Mouse (Mus musculus) G1E (cell line): ENCODE measurements around the gene Daam1. TPM values are rescaled to one million over a fixed set of nuclear protein-coding genes. Genes with fewer than 3 reads are reported as not detected.

ENCODE experiments used
- ATAC-seq: 2 replicates; pipeline ENCODE4 v1.8.0; 2016; ENCODE audit warnings: mild to moderate bottlenecking; ENCODE audit not compliant: insufficient number of reproducible peaks, poor library complexity, low FRiP score, severe bottlenecking; ENCODE audit errors: extremely low read depth
- DNase-seq: peaks from one replicate; pipeline ENCODE4 v3.0.0; 2012; ENCODE audit warnings: low spot score
- H3K27me3 ChIP-seq: 2 replicates; pipeline ENCODE4 v1.6.1; 2012; ENCODE audit warnings: mild to moderate bottlenecking, low read length, inconsistent platforms; ENCODE audit not compliant: insufficient read depth
- H3K36me3 ChIP-seq: replicated peaks from 2 replicates; pipeline ENCODE3; 2012; ENCODE audit warnings: mild to moderate bottlenecking, inconsistent platforms
- H3K4me1 ChIP-seq: 2 replicates; pipeline ENCODE4 v1.6.1; 2012; ENCODE audit warnings: low read depth, low read length, inconsistent platforms, mixed read lengths; ENCODE audit not compliant: insufficient read depth
- H3K4me3 ChIP-seq: 2 replicates; pipeline ENCODE4 v1.5.1; 2012; ENCODE audit warnings: low read depth, mild to moderate bottlenecking, inconsistent platforms, low read length, moderate library complexity, mixed read lengths
- H3K9me3 ChIP-seq: replicated peaks from 2 replicates; pipeline ENCODE4 v1.6.1; 2012; ENCODE audit warnings: inconsistent platforms
- CTCF ChIP-seq: IDR thresholded peaks from 2 replicates; pipeline ENCODE4 v1.5.1; 2012; ENCODE audit warnings: low read depth, low read length, inconsistent platforms, mixed read lengths
- GATA1 ChIP-seq: IDR thresholded peaks from 2 replicates; pipeline ENCODE4 v1.6.1; 2012; ENCODE audit warnings: borderline replicate concordance, low read length, inconsistent platforms, mixed read lengths
- GATA2 ChIP-seq: IDR thresholded peaks from 2 replicates; pipeline ENCODE4 v1.6.1; 2012; ENCODE audit warnings: low read depth, low read length, inconsistent platforms, borderline replicate concordance
- POLR2AphosphoS5 ChIP-seq: IDR thresholded peaks from 2 replicates; pipeline ENCODE4 v1.6.1; 2012; ENCODE audit warnings: low read depth, low read length, inconsistent platforms; ENCODE audit not compliant: insufficient replicate concordance
- TAL1 ChIP-seq: conservative IDR thresholded peaks from 2 replicates; pipeline ENCODE4 v1.6.1; 2012; ENCODE audit warnings: low read depth, low read length, inconsistent platforms, mixed read lengths
- polyA plus RNA-seq: library from polyadenylated mRNA; stranded (reverse); fragments of >175 nt; gene quantifications from 2 replicates; pipeline ENCODE4 v1.2.3, GENCODE M21; 2012
- total RNA-seq, 2 experiments: library from RNA; stranded (forward) in 1 of 2; stranded (reverse) in 1 of 2; fragments of 200-1000 nt in 1 of 2; fragments of >200 nt in 1 of 2; fragmentation: Nextera tagmentation in 1 of 2; gene quantifications; 2 replicates each; pipeline ENCODE4 v1.2.3; 2014 to 2017

The Daam1 gene
- total and polyA plus RNA-seq, 3 experiments, result 19.8 to 69.8 (median 57.3) TPM

- Histone ChIP-seq H3K9me3 (no peaks in the 10 kb centered on the region), H3K4me1 (peaks cover 6% of the 10 kb centered on the region; the same call in 1 of the 2 replicates), H3K4me3 (no peak overlapping the region), H3K36me3 (no peaks in the 10 kb centered on the region), H3K27me3 (no peaks in the 10 kb centered on the region)
- no peak for DNase-seq
- no peak for ATAC-seq
- TF ChIP-seq GATA1 (no peak), TAL1 (no peak), GATA2 (no peak), CTCF (no peak), POLR2AphosphoS5 (no peak)
These were observed 181.2 kb downstream of the Daam1 start for GRCm38 (mm10) chr12:72012126-72012525.

GRCm38 (mm10) chr12:72013711-72014354 lies 183.0 kb downstream of the Daam1 start:
- H3K36me3 ChIP-seq, result no peaks in the 10 kb centered on the region

GRCm38 (mm10) chr12:72014355-72014776 lies 183.5 kb downstream of the Daam1 start:
- H3K4me1 ChIP-seq, result peaks cover 5% of the 10 kb centered on the region; the same call in 1 of the 2 replicates
- ATAC-seq (no peak), DNase-seq (no peak)
- H3K4me3 ChIP-seq, result no peak overlapping the region
- no peak for TF ChIP-seq GATA2
- no peak for TF ChIP-seq POLR2AphosphoS5
- TF ChIP-seq GATA1, result no peak
- no peak for TF ChIP-seq CTCF
- no peak for TF ChIP-seq TAL1
- no peaks in the 10 kb centered on the region for H3K27me3 ChIP-seq
- H3K36me3 ChIP-seq, result no peaks in the 10 kb centered on the region
- no peaks in the 10 kb centered on the region for H3K9me3 ChIP-seq

More at GRCm38 (mm10) chr12:72013711-72014354, 183.0 kb downstream of the Daam1 start:
- TF ChIP-seq GATA1 (no peak), CTCF (no peak), GATA2 (no peak), TAL1 (no peak), POLR2AphosphoS5 (no peak)
- Histone ChIP-seq H3K9me3 (no peaks in the 10 kb centered on the region), H3K27me3 (no peaks in the 10 kb centered on the region), H3K4me1 (peaks cover 6% of the 10 kb centered on the region; the same call in 1 of the 2 replicates), H3K4me3 (no peak overlapping the region)
- ATAC-seq (no peak), DNase-seq (no peak)

- peaks cover 4% of the 10 kb centered on the region; the same call in 1 of the 2 replicates for H3K4me1 ChIP-seq
- ATAC-seq, result no peak
These were observed 184.4 kb downstream of the Daam1 start for GRCm38 (mm10) chr12:72015296-72015695.

GRCm38 (mm10) chr12:72020285-72020684 lies 189.4 kb downstream of the Daam1 start:
- H3K4me1 ChIP-seq, result peaks cover 35% of the 10 kb centered on the region
- ATAC-seq (no peak), DNase-seq (no peak)
- TF ChIP-seq POLR2AphosphoS5 (no peak), CTCF (no peak), GATA1 (no peak), GATA2 (no peak), TAL1 (no peak)
- H3K27me3 ChIP-seq, result no peaks in the 10 kb centered on the region
- H3K9me3 ChIP-seq, result peaks cover 11% of the 10 kb centered on the region
- no peaks in the 10 kb centered on the region for H3K36me3 ChIP-seq
- H3K4me3 ChIP-seq, result no peak overlapping the region

More at GRCm38 (mm10) chr12:72015296-72015695, 184.4 kb downstream of the Daam1 start:
- DNase-seq, result no peak
- Histone ChIP-seq H3K4me3 (no peak overlapping the region), H3K36me3 (no peaks in the 10 kb centered on the region), H3K9me3 (no peaks in the 10 kb centered on the region), H3K27me3 (no peaks in the 10 kb centered on the region)
- TF ChIP-seq GATA2 (no peak), TAL1 (no peak), CTCF (no peak), GATA1 (no peak), POLR2AphosphoS5 (no peak)

GRCm38 (mm10) chr12:72021543-72021942 lies 190.7 kb downstream of the Daam1 start:
- H3K4me1 ChIP-seq, result peaks cover 37% of the 10 kb centered on the region
- peaks cover 11% of the 10 kb centered on the region for H3K9me3 ChIP-seq
- H3K27me3 ChIP-seq, result no peaks in the 10 kb centered on the region
- H3K36me3 ChIP-seq, result no peaks in the 10 kb centered on the region
- no peak overlapping the region for H3K4me3 ChIP-seq
- no peak for TF ChIP-seq GATA2
- no peak for TF ChIP-seq TAL1
- no peak for TF ChIP-seq GATA1
- TF ChIP-seq POLR2AphosphoS5, result no peak
- TF ChIP-seq CTCF, result no peak
- ATAC-seq, result no peak
- DNase-seq, result no peak
